Mouse (Mus musculus): Measurements from ENCODE around the gene Nupr1.

Gene Nupr1

GRCm38 (mm10) chr7:126630824-126631518 is at the start of gene Nupr1:
Gene Nupr1, minus strand, starts transcription at chr7:126630861.
- in situ Hi-C loops (cut with MseI, MboI) = no loop called here

- in situ Hi-C loops (cut with MseI, MboI) = no loop called here
These were observed 49.0 kb upstream of the Nupr1 start for GRCm38 (mm10) chr7:126679683-126680082.

GRCm38 (mm10) chr7:126678545-126679341 is 48.1 kb upstream of the Nupr1 start:
- in situ Hi-C loops (cut with MseI, MboI) = no loop called here

GRCm38 (mm10) chr7:126676631-126677220 is 46.1 kb upstream of the Nupr1 start:
- in situ Hi-C loops (cut with MseI, MboI) = no loop called here

GRCm38 (mm10) chr7:126676207-126676606 is 45.5 kb upstream of the Nupr1 start, which contains the start of gene Sult1a1:
Gene Sult1a1, minus strand, starts transcription at chr7:126676432.
- in situ Hi-C loops (cut with MseI, MboI) = no loop called here

GRCm38 (mm10) chr7:126675104-126675503 is 44.4 kb upstream of the Nupr1 start:
- in situ Hi-C loops (cut with MseI, MboI) = no loop called here

GRCm38 (mm10) chr7:126672111-126672510 is 41.5 kb upstream of the Nupr1 start:
- in situ Hi-C loops (cut with MseI, MboI) = no loop called here

- in situ Hi-C loops (cut with MseI, MboI) = no loop called here
These were observed 39.5 kb upstream of the Nupr1 start for GRCm38 (mm10) chr7:126670152-126670551.

GRCm38 (mm10) chr7:126668452-126668851 is 37.8 kb upstream of the Nupr1 start:
- in situ Hi-C loops (cut with MseI, MboI) = no loop called here

GRCm38 (mm10) chr7:126667495-126668090 is 36.9 kb upstream of the Nupr1 start:
- in situ Hi-C loops (cut with MseI, MboI) = no loop called here

- in situ Hi-C loops (cut with MseI, MboI) = no loop called here
These were observed 34.6 kb upstream of the Nupr1 start for GRCm38 (mm10) chr7:126665269-126665668.

GRCm38 (mm10) chr7:126663646-126664045 is 33.0 kb upstream of the Nupr1 start:
- in situ Hi-C loops (cut with MseI, MboI) = no loop called here

GRCm38 (mm10) chr7:126659771-126660170 is 29.1 kb upstream of the Nupr1 start:
- in situ Hi-C loops (cut with MseI, MboI) = no loop called here

- in situ Hi-C loops (cut with MseI, MboI) = no loop called here
These were observed 26.9 kb upstream of the Nupr1 start for GRCm38 (mm10) chr7:126657522-126657921.

- in situ Hi-C loops (cut with MseI, MboI) = no loop called here
These were observed 25.0 kb upstream of the Nupr1 start for GRCm38 (mm10) chr7:126655695-126656094.

- in situ Hi-C loops (cut with MseI, MboI) = no loop called here
These were observed 23.3 kb upstream of the Nupr1 start for GRCm38 (mm10) chr7:126653991-126654390.

- in situ Hi-C loops (cut with MseI, MboI) = no loop called here
These were observed 20.2 kb upstream of the Nupr1 start for GRCm38 (mm10) chr7:126650852-126651251.

- in situ Hi-C loops (cut with MseI, MboI) = loop anchor here in 1 of 2 experiments (5.0 kb wide), 1 partner anchor 43 kb away; no protein-coding TSS in a partner anchor
These were observed 18.8 kb upstream of the Nupr1 start, which contains the start of gene Sgf29 for GRCm38 (mm10) chr7:126649231-126650051. Gene Sgf29, plus strand, starts transcription at chr7:126649309.

- in situ Hi-C loops (cut with MseI, MboI) = loop anchor here in 1 of 2 experiments (5.0 kb wide), 1 partner anchor 44 kb away; no protein-coding TSS in a partner anchor
These were observed 17.8 kb upstream of the Nupr1 start for GRCm38 (mm10) chr7:126648486-126648885.

- in situ Hi-C loops (cut with MseI, MboI) = loop anchor here in 1 of 2 experiments (5.0 kb wide), 1 partner anchor 47 kb away; no protein-coding TSS in a partner anchor
These were observed 15.0 kb upstream of the Nupr1 start for GRCm38 (mm10) chr7:126645708-126646107.

- in situ Hi-C loops (cut with MseI, MboI) = loop anchor here in 1 of 2 experiments (5.0 kb wide), 1 partner anchor 47 kb away; no protein-coding TSS in a partner anchor
These were observed 14.3 kb upstream of the Nupr1 start for GRCm38 (mm10) chr7:126644914-126645313.

Measured in mouse trophoblast stem cell (cell line).